13 mouse cellular contexts compared by ENCODE assay signal in genomic region chr17:28213236-28213635, GRCm38 (mm10). TPM values are rescaled to one million over a fixed set of nuclear protein-coding genes. Genes with fewer than 3 reads are reported as not detected.
A peak's percentile ranks its signal among the peaks of the same experiment; 100 is the strongest.
DNase-seq lines count a peak whose midpoint lies in the region; ATAC-seq and TF ChIP-seq lines count a peak whose summit lies in the region.
"Had no signal": no experiment of that assay in that cellular context is flagged by ENCODE, and none has a peak within 500 bp of the region (broad histone marks: within the 10 kb centered on the region; RNA-seq: fewer than 3 reads in every experiment).

No protein-coding gene starts in this region.

- no peak for TF ChIP-seq POLR2A in thymus, adult 2 months (IDR thresholded peaks at IDR 0.05; ENCODE audit: control insufficient read depth, extremely low read depth, insufficient read depth, low read length, poor library complexity)
- TF ChIP-seq POLR2A in cortical plate, adult 2 months (IDR thresholded peaks at IDR 0.05; ENCODE audit: extremely low read depth, insufficient read depth, low read length), result no peak

- H3K9me3 ChIP-seq in hindbrain, postnatal 0 days (ENCODE audit: low read length), result no peaks in the 10 kb centered on the region
- H3K9me3 ChIP-seq in hindbrain, embryonic 10.5 days, result no peaks in the 10 kb centered on the region
- H3K9me3 ChIP-seq: midbrain, embryonic 12.5 days had no signal

- H3K36me3 ChIP-seq in hindbrain, postnatal 0 days (ENCODE audit: insufficient read depth, low read length), result no peaks in the 10 kb centered on the region
- no peaks in the 10 kb centered on the region for H3K36me3 ChIP-seq in hindbrain, embryonic 10.5 days
- H3K36me3 ChIP-seq in thymus, adult 2 months (ENCODE audit: control insufficient read depth, insufficient read depth, low read length), result peaks cover 4% of the 10 kb centered on the region; the same call in 1 of the 2 replicates
- H3K36me3 ChIP-seq: midbrain, embryonic 12.5 days had no signal

- H3K9ac ChIP-seq in hindbrain, postnatal 0 days (replicated peaks; ENCODE audit: low read length), result no peak overlapping the region
- H3K9ac ChIP-seq: hindbrain, embryonic 14.5 days; midbrain, embryonic 12.5 days had no signal

- no peak overlapping the region for H3K4me2 ChIP-seq in hindbrain, postnatal 0 days (ENCODE audit: low read depth, low read length)
- H3K4me2 ChIP-seq: hindbrain, embryonic 14.5 days; midbrain, embryonic 12.5 days had no signal

- no peak overlapping the region for H3K4me3 ChIP-seq in hindbrain, postnatal 0 days (ENCODE audit: low read length)
- no peak overlapping the region for H3K4me3 ChIP-seq in hindbrain, embryonic 10.5 days
- no peak overlapping the region for H3K4me3 ChIP-seq in thymus, adult 2 months (ENCODE audit: control insufficient read depth, insufficient read depth, low read length)
- H3K4me3 ChIP-seq in cortical plate, adult 2 months (ENCODE audit: insufficient read depth, low read length), result no peak overlapping the region
- H3K4me3 ChIP-seq: midbrain, embryonic 12.5 days had no signal

- peak; percentile 32 for DNase-seq in hindbrain, postnatal 0 days (ENCODE audit: low spot score)
- DNase-seq in hindbrain, embryonic 10.5 days (ENCODE audit: low spot score), result no peak
- no peak for DNase-seq in thymus, adult 2 months
- no peak for DNase-seq in thymus, postnatal 36 days
- peak; percentile 30 for DNase-seq in yolk sac, embryonic 10.5 days (ENCODE audit: low spot score)
- DNase-seq in MN1 (ENCODE audit: low spot score), result no peak
- DNase-seq: cerebellum, adult 8-10 months; gastrocnemius, postnatal 36 days; layer of hippocampus, adult 9-11 months had no signal

- 28% methylated on average over 4 of the region's 4 CpGs for WGBS in hindbrain, postnatal 0 days
- WGBS in hindbrain, embryonic 10.5 days, result 29% methylated on average over 4 of the region's 4 CpGs
- WGBS in thymus, adult 2 months, result 58% methylated on average over 4 of the region's 4 CpGs

- no peaks in the 10 kb centered on the region for H3K4me1 ChIP-seq in hindbrain, postnatal 0 days (ENCODE audit: insufficient read depth, low read length)
- H3K4me1 ChIP-seq in hindbrain, embryonic 10.5 days (replicated peaks), result peaks cover 11% of the 10 kb centered on the region
- H3K4me1 ChIP-seq in thymus, adult 2 months (replicated peaks; ENCODE audit: control insufficient read depth, insufficient read depth, low read length), result peaks cover 44% of the 10 kb centered on the region
- H3K4me1 ChIP-seq in cortical plate, adult 2 months (ENCODE audit: control insufficient read depth, insufficient read depth, low read length), result no peaks in the 10 kb centered on the region
- H3K4me1 ChIP-seq: midbrain, embryonic 12.5 days had no signal

- no peaks in the 10 kb centered on the region for H3K27me3 ChIP-seq in hindbrain, postnatal 0 days (ENCODE audit: insufficient read depth, low read length)
- H3K27me3 ChIP-seq in hindbrain, embryonic 10.5 days (ENCODE audit: insufficient read depth, poor library complexity, severe bottlenecking), result peaks cover 22% of the 10 kb centered on the region
- H3K27me3 ChIP-seq in thymus, adult 2 months (ENCODE audit: control insufficient read depth, insufficient read depth, low read length), result no peaks in the 10 kb centered on the region

- H3K27ac ChIP-seq in hindbrain, postnatal 0 days, result no peak overlapping the region
- no peak overlapping the region for H3K27ac ChIP-seq in hindbrain, embryonic 10.5 days
- H3K27ac ChIP-seq in thymus, adult 2 months (ENCODE audit: control insufficient read depth, insufficient read depth, low read length), result 0 out of 2 replicates have a peak overlapping the region, but pooled peaks have one; percentile 82
- no peak overlapping the region for H3K27ac ChIP-seq in cortical plate, adult 2 months (ENCODE audit: insufficient read depth, low read length)
- H3K27ac ChIP-seq: hindbrain, embryonic 14.5 days; midbrain, embryonic 12.5 days had no signal

- no peak for ATAC-seq in hindbrain, postnatal 0 days
- no peak for ATAC-seq in megakaryocyte, adult 5-6 weeks (ENCODE audit: poor library complexity, severe bottlenecking)

- peak; percentile 62 for TF ChIP-seq CTCF in hindbrain, postnatal 0 days (IDR thresholded peaks at IDR 0.05; ENCODE audit: low read depth)
- peak; percentile 77; the same call in 1 of the 2 replicates for TF ChIP-seq CTCF in thymus, adult 2 months (IDR thresholded peaks at IDR 0.05; ENCODE audit: borderline replicate concordance, control insufficient read depth, extremely low read depth, insufficient read depth, low read length, poor library complexity)
- 0 out of 2 replicates have a peak, but pooled peaks have one; percentile 12 for TF ChIP-seq CTCF in cortical plate, adult 2 months (IDR thresholded peaks at IDR 0.05; ENCODE audit: extremely low read depth, insufficient read depth, low read length)

RNA-seq across cellular contexts. Expression of gene Def6, which starts 5.7 kb away (rescaled TPM):
- 5.4 and 13.0 TPM in 2 replicates for total RNA-seq in hindbrain, postnatal 0 days (2014; rRNA removed)
- polyA plus RNA-seq in hindbrain, postnatal 0 days (2015; fragmentation: Nextera tagmentation; extraction: Ambion mirVana), result 7.8 and 9.9 TPM in 2 replicates
- 3.4 and 4.3 TPM in 2 replicates for polyA plus RNA-seq in hindbrain, embryonic 10.5 days (2016; fragmentation: Nextera tagmentation; extraction: Ambion mirVana)
- 247 and 277 TPM in 2 replicates for polyA plus RNA-seq in thymus, adult 2 months (2012; rRNA removed)
- 3.7 and 4.5 TPM in 2 replicates for polyA plus RNA-seq in cortical plate, adult 2 months (2012; rRNA removed)
- total RNA-seq in megakaryocyte, adult 5-6 weeks (2015), result 35.4 and 40.7 TPM in 2 replicates
- total RNA-seq in megakaryocyte, adult 5-6 weeks (2017), result 91.5 and 92.6 TPM in 2 replicates

RNA-seq across cellular contexts. Expression of gene Ppard, which starts 19.3 kb away (rescaled TPM):
- total RNA-seq in hindbrain, postnatal 0 days (2014; rRNA removed), result 16.4 and 16.6 TPM in 2 replicates
- polyA plus RNA-seq in hindbrain, postnatal 0 days (2015; fragmentation: Nextera tagmentation; extraction: Ambion mirVana), result 1.4 and 1.7 TPM in 2 replicates
- polyA plus RNA-seq in hindbrain, embryonic 10.5 days (2016; fragmentation: Nextera tagmentation; extraction: Ambion mirVana), result 1.8 and 2.0 TPM in 2 replicates
- 50.7 and 51.6 TPM in 2 replicates for polyA plus RNA-seq in thymus, adult 2 months (2012; rRNA removed)
- polyA plus RNA-seq in cortical plate, adult 2 months (2012; rRNA removed), result 24.2 TPM in 2 replicates
- 19.5 and 19.6 TPM in 2 replicates for total RNA-seq in megakaryocyte, adult 5-6 weeks (2015)
- 4.4 and 8.2 TPM in 2 replicates for total RNA-seq in megakaryocyte, adult 5-6 weeks (2017)

RNA-seq across cellular contexts. Expression of gene Zfp523, which starts 36.3 kb away (rescaled TPM):
- total RNA-seq in hindbrain, postnatal 0 days (2014; rRNA removed), result 76.0 and 78.3 TPM in 2 replicates
- polyA plus RNA-seq in hindbrain, postnatal 0 days (2015; fragmentation: Nextera tagmentation; extraction: Ambion mirVana), result 37.7 and 39.3 TPM in 2 replicates
- 36.1 and 39.8 TPM in 2 replicates for polyA plus RNA-seq in hindbrain, embryonic 10.5 days (2016; fragmentation: Nextera tagmentation; extraction: Ambion mirVana)
- polyA plus RNA-seq in thymus, adult 2 months (2012; rRNA removed), result 55.5 and 55.7 TPM in 2 replicates
- 110 and 113 TPM in 2 replicates for polyA plus RNA-seq in cortical plate, adult 2 months (2012; rRNA removed)
- total RNA-seq in megakaryocyte, adult 5-6 weeks (2015), result 4.2 and 6.4 TPM in 2 replicates
- 7.1 and 8.1 TPM in 2 replicates for total RNA-seq in megakaryocyte, adult 5-6 weeks (2017)

Comparison
In these comparisons a context has a peak if more than half of its experiments do, and no peak if none do; other contexts are left out.
1. DNase-seq: peak in hindbrain, postnatal 0 days (single experiment) and yolk sac, embryonic 10.5 days (single experiment); none in hindbrain, embryonic 10.5 days (single experiment), thymus, adult 2 months (single experiment), thymus, postnatal 36 days (0 of 2) and MN1 (single experiment).
2. CTCF ChIP-seq: peak in every context shown above with its lines; median percentile 77 in thymus, adult 2 months; 62 in hindbrain, postnatal 0 days; 12 in cortical plate, adult 2 months.
3. RNA of gene Def6, which starts 5.7 kb away (polyA plus RNA-seq): 247 to 277 TPM in thymus, adult 2 months; 7.8 to 9.9 TPM in hindbrain, postnatal 0 days, 3.4 to 4.3 TPM in hindbrain, embryonic 10.5 days and 3.7 to 4.5 TPM in cortical plate, adult 2 months; every median in the first group is over 10 times any median in the second.